20 mouse cellular contexts compared by ENCODE assay signal in genomic region chr6:29287481-29287880, GRCm38 (mm10). TPM values are rescaled to one million over a fixed set of nuclear protein-coding genes. Genes with fewer than 3 reads are reported as not detected.
DNase-seq lines count a peak whose midpoint lies in the region; ATAC-seq lines count a peak whose summit lies in the region.
"Had no signal": no experiment of that assay in that cellular context is flagged by ENCODE, and none has a peak within 500 bp of the region (broad histone marks: within the 10 kb centered on the region; RNA-seq: fewer than 3 reads in every experiment).

No protein-coding gene starts in this region.

- H3K4me2 ChIP-seq in embryonic facial prominence, embryonic 13.5 days = no peak overlapping the region
- H3K4me2 ChIP-seq in kidney, embryonic 14.5 days (replicated peaks; ENCODE audit: low read depth, low read length) = no peak overlapping the region
- no peak overlapping the region for H3K4me2 ChIP-seq in midbrain, embryonic 13.5 days (replicated peaks)
- H3K4me2 ChIP-seq in midbrain, embryonic 16.5 days (ENCODE audit: low read length) = no peak overlapping the region
- H3K4me2 ChIP-seq: forebrain, embryonic 15.5 days had no signal

- H3K27me3 ChIP-seq in embryonic facial prominence, embryonic 13.5 days = peaks cover 3% of the 10 kb centered on the region
- H3K27me3 ChIP-seq in embryonic facial prominence, embryonic 10.5 days (replicated peaks; ENCODE audit: low read depth, poor library complexity, severe bottlenecking) = peaks cover 8% of the 10 kb centered on the region; the same call in 1 of the 2 replicates
- H3K27me3 ChIP-seq in kidney, embryonic 14.5 days (ENCODE audit: control insufficient read depth, insufficient read depth, low read length) = no peaks in the 10 kb centered on the region
- no peaks in the 10 kb centered on the region for H3K27me3 ChIP-seq in midbrain, embryonic 13.5 days
- H3K27me3 ChIP-seq in midbrain, embryonic 16.5 days (ENCODE audit: control insufficient read depth, insufficient read depth, low read depth, low read length) = no peaks in the 10 kb centered on the region
- H3K27me3 ChIP-seq: forebrain, embryonic 15.5 days had no signal

- H3K36me3 ChIP-seq in embryonic facial prominence, embryonic 13.5 days = no peaks in the 10 kb centered on the region
- no peaks in the 10 kb centered on the region for H3K36me3 ChIP-seq in embryonic facial prominence, embryonic 10.5 days (replicated peaks)
- H3K36me3 ChIP-seq in kidney, embryonic 14.5 days (ENCODE audit: control insufficient read depth, insufficient read depth, low read length) = no peaks in the 10 kb centered on the region
- H3K36me3 ChIP-seq in midbrain, embryonic 13.5 days = no peaks in the 10 kb centered on the region
- H3K36me3 ChIP-seq in midbrain, embryonic 16.5 days (ENCODE audit: control insufficient read depth, insufficient read depth, low read length) = no peaks in the 10 kb centered on the region
- H3K36me3 ChIP-seq: forebrain, embryonic 15.5 days; G1E; heart, embryonic 10.5 days had no signal

- H3K9me3 ChIP-seq in embryonic facial prominence, embryonic 13.5 days = no peaks in the 10 kb centered on the region
- H3K9me3 ChIP-seq in embryonic facial prominence, embryonic 10.5 days = no peaks in the 10 kb centered on the region
- no peaks in the 10 kb centered on the region for H3K9me3 ChIP-seq in kidney, embryonic 14.5 days (ENCODE audit: control insufficient read depth, low read length)
- no peaks in the 10 kb centered on the region for H3K9me3 ChIP-seq in midbrain, embryonic 13.5 days
- H3K9me3 ChIP-seq in midbrain, embryonic 16.5 days (replicated peaks; ENCODE audit: control insufficient read depth, low read length, poor library complexity, severe bottlenecking) = no peaks in the 10 kb centered on the region
- H3K9me3 ChIP-seq: forebrain, embryonic 15.5 days; G1E; heart, embryonic 10.5 days had no signal

- no peak overlapping the region for H3K4me3 ChIP-seq in embryonic facial prominence, embryonic 13.5 days
- no peak overlapping the region for H3K4me3 ChIP-seq in embryonic facial prominence, embryonic 10.5 days
- H3K4me3 ChIP-seq in kidney, embryonic 14.5 days (ENCODE audit: low read length) = no peak overlapping the region
- H3K4me3 ChIP-seq in midbrain, embryonic 13.5 days (replicated peaks) = no peak overlapping the region
- H3K4me3 ChIP-seq in midbrain, embryonic 16.5 days (ENCODE audit: low read depth, low read length) = no peak overlapping the region
- H3K4me3 ChIP-seq: forebrain, embryonic 15.5 days; heart, embryonic 10.5 days had no signal

- no peak overlapping the region for H3K27ac ChIP-seq in embryonic facial prominence, embryonic 13.5 days
- no peak overlapping the region for H3K27ac ChIP-seq in embryonic facial prominence, embryonic 10.5 days (replicated peaks)
- no peak overlapping the region for H3K27ac ChIP-seq in kidney, embryonic 14.5 days (ENCODE audit: low read depth, low read length)
- H3K27ac ChIP-seq in midbrain, embryonic 13.5 days = no peak overlapping the region
- H3K27ac ChIP-seq in midbrain, embryonic 16.5 days (ENCODE audit: low read length) = no peak overlapping the region
- H3K27ac ChIP-seq: forebrain, embryonic 15.5 days; heart, embryonic 10.5 days had no signal

- no peak for DNase-seq in embryonic facial prominence, embryonic 10.5 days (ENCODE audit: low spot score)
- peak; percentile 31 for DNase-seq in kidney, postnatal 10 days
- peak; percentile 50 for DNase-seq in thymus, postnatal 0 days (ENCODE audit: low spot score)
- no peak for DNase-seq in thymus, postnatal 36 days
- DNase-seq: adrenal gland, adult 8-10 months; B cell, adult 2 months; cerebellum, adult 2 months; gastrocnemius, postnatal 10 days; heart, postnatal 4 days had no signal

- WGBS in embryonic facial prominence, embryonic 13.5 days = 31% methylated on average over 6 of the region's 6 CpGs
- WGBS in embryonic facial prominence, embryonic 10.5 days = 34% methylated on average over 6 of the region's 6 CpGs
- 24% methylated on average over 6 of the region's 6 CpGs for WGBS in kidney, embryonic 14.5 days
- WGBS in midbrain, embryonic 13.5 days = 16% methylated on average over 6 of the region's 6 CpGs
- WGBS in midbrain, embryonic 16.5 days = 20% methylated on average over 6 of the region's 6 CpGs

- no peaks in the 10 kb centered on the region for H3K4me1 ChIP-seq in embryonic facial prominence, embryonic 13.5 days
- H3K4me1 ChIP-seq in embryonic facial prominence, embryonic 10.5 days = no peaks in the 10 kb centered on the region
- no peaks in the 10 kb centered on the region for H3K4me1 ChIP-seq in kidney, embryonic 14.5 days (ENCODE audit: control insufficient read depth, insufficient read depth, low read length)
- H3K4me1 ChIP-seq in midbrain, embryonic 13.5 days (replicated peaks) = 0 out of 2 replicates have a peak, but pooled peaks cover 7% of the 10 kb centered on the region
- no peaks in the 10 kb centered on the region for H3K4me1 ChIP-seq in midbrain, embryonic 16.5 days (ENCODE audit: control insufficient read depth, insufficient read depth, low read length)
- H3K4me1 ChIP-seq: forebrain, embryonic 15.5 days; heart, embryonic 10.5 days had no signal

- peak overlapping the region; percentile 6; the same call in 1 of the 2 replicates for H3K9ac ChIP-seq in embryonic facial prominence, embryonic 13.5 days
- H3K9ac ChIP-seq in kidney, embryonic 14.5 days (ENCODE audit: low read depth, low read length) = no peak overlapping the region
- peak overlapping the region; percentile 28; the same call in 1 of the 2 replicates for H3K9ac ChIP-seq in midbrain, embryonic 13.5 days (replicated peaks)
- H3K9ac ChIP-seq in midbrain, embryonic 16.5 days (ENCODE audit: low read depth, low read length) = no peak overlapping the region
- H3K9ac ChIP-seq: forebrain, embryonic 15.5 days had no signal

- no peak for ATAC-seq in embryonic facial prominence, embryonic 13.5 days (ENCODE audit: insufficient number of reproducible peaks, insufficient read depth, low FRiP score, low TSS enrichment, low read depth)
- no peak for ATAC-seq in kidney, embryonic 14.5 days (ENCODE audit: low FRiP score, low TSS enrichment)
- ATAC-seq in midbrain, embryonic 13.5 days = no peak
- ATAC-seq in midbrain, embryonic 16.5 days = no peak
- ATAC-seq: forebrain, embryonic 15.5 days had no signal

RNA-seq across cellular contexts. Expression of gene Fam71f2, which starts 8.1 kb away (rescaled TPM):
- 0.55 and 1.0 TPM in 2 replicates for polyA plus RNA-seq in embryonic facial prominence, embryonic 13.5 days (2015; fragmentation: Nextera tagmentation; extraction: Ambion mirVana)
- polyA plus RNA-seq in embryonic facial prominence, embryonic 10.5 days (2016; fragmentation: Nextera tagmentation; extraction: Ambion mirVana) = 0.25 and 0.34 TPM in 2 replicates
- polyA plus RNA-seq in kidney, embryonic 14.5 days (2014; fragmentation: Nextera tagmentation; extraction: Ambion mirVana) = 0.27 TPM in 1 of 2 replicates, not detected in the other
- polyA plus RNA-seq in midbrain, embryonic 13.5 days (2015; fragmentation: Nextera tagmentation; extraction: Ambion mirVana) = 0.46 and 0.54 TPM in 2 replicates
- polyA plus RNA-seq in midbrain, embryonic 16.5 days (2015; fragmentation: Nextera tagmentation; extraction: Ambion mirVana) = 0.60 and 0.80 TPM in 2 replicates
- 0.61 and 0.73 TPM in 2 replicates for polyA plus RNA-seq in thymus, postnatal 0 days (2015; fragmentation: Nextera tagmentation; extraction: Ambion mirVana)
- polyA plus RNA-seq: G1E had no signal

RNA-seq across cellular contexts. Expression of gene Hilpda, which starts 15.2 kb away (rescaled TPM):
- 43.1 and 45.7 TPM in 2 replicates for polyA plus RNA-seq in embryonic facial prominence, embryonic 13.5 days (2015; fragmentation: Nextera tagmentation; extraction: Ambion mirVana)
- polyA plus RNA-seq in embryonic facial prominence, embryonic 10.5 days (2016; fragmentation: Nextera tagmentation; extraction: Ambion mirVana) = 35.3 and 39.9 TPM in 2 replicates
- 32.1 and 43.2 TPM in 2 replicates for polyA plus RNA-seq in kidney, embryonic 14.5 days (2014; fragmentation: Nextera tagmentation; extraction: Ambion mirVana)
- polyA plus RNA-seq in midbrain, embryonic 13.5 days (2015; fragmentation: Nextera tagmentation; extraction: Ambion mirVana) = 34.5 and 36.7 TPM in 2 replicates
- polyA plus RNA-seq in midbrain, embryonic 16.5 days (2015; fragmentation: Nextera tagmentation; extraction: Ambion mirVana) = 34.8 and 36.4 TPM in 2 replicates
- 55.2 and 59.9 TPM in 2 replicates for polyA plus RNA-seq in thymus, postnatal 0 days (2015; fragmentation: Nextera tagmentation; extraction: Ambion mirVana)

RNA-seq across cellular contexts. Expression of gene Fam71f1, which starts 31.5 kb away (rescaled TPM):
- not detected in 2 replicates for polyA plus RNA-seq in embryonic facial prominence, embryonic 13.5 days (2015; fragmentation: Nextera tagmentation; extraction: Ambion mirVana)
- not detected in 2 replicates for polyA plus RNA-seq in embryonic facial prominence, embryonic 10.5 days (2016; fragmentation: Nextera tagmentation; extraction: Ambion mirVana)
- polyA plus RNA-seq in kidney, embryonic 14.5 days (2014; fragmentation: Nextera tagmentation; extraction: Ambion mirVana) = 0.19 TPM in 1 of 2 replicates, not detected in the other
- not detected in 2 replicates for polyA plus RNA-seq in midbrain, embryonic 13.5 days (2015; fragmentation: Nextera tagmentation; extraction: Ambion mirVana)
- not detected in 2 replicates for polyA plus RNA-seq in midbrain, embryonic 16.5 days (2015; fragmentation: Nextera tagmentation; extraction: Ambion mirVana)
- polyA plus RNA-seq in thymus, postnatal 0 days (2015; fragmentation: Nextera tagmentation; extraction: Ambion mirVana) = not detected in 2 replicates
- polyA plus RNA-seq: CD4-positive, CD25-positive, alpha-beta regulatory T cell, adult 4 months; cerebellum, adult 2 months; embryonic facial prominence, embryonic 11.5 days; forebrain, embryonic 11.5 days; forebrain, embryonic 15.5 days; frontal cortex, adult 2 months; G1E; heart, embryonic 10.5 days had no signal

Comparison
In these comparisons a context has a peak if more than half of its experiments do, and no peak if none do; other contexts are left out.
1. H3K9ac ChIP-seq: peak in embryonic facial prominence, embryonic 13.5 days (single experiment) and midbrain, embryonic 13.5 days (single experiment); none in kidney, embryonic 14.5 days (single experiment) and midbrain, embryonic 16.5 days (single experiment).
2. DNase-seq: peak in kidney, postnatal 10 days (single experiment) and thymus, postnatal 0 days (single experiment); none in embryonic facial prominence, embryonic 10.5 days (single experiment) and thymus, postnatal 36 days (0 of 2).